Mouse (Mus musculus) kidney, adult 2 months (tissue): ENCODE measurements around the gene Atp1a2.

Source experiments
- CTCF ChIP-seq: fragments of 200-500 bp; conservative IDR thresholded peaks from 2 replicates; pipeline ENCODE4 v1.5.1; 2011; ENCODE audit warnings: low read depth, mild to moderate bottlenecking, control low read depth, low read length, moderate library complexity, mixed read lengths; ENCODE audit not compliant: insufficient read depth, insufficient read length
- POLR2A ChIP-seq: fragments of 200-500 bp; IDR thresholded peaks from one replicate; pipeline ENCODE4 v1.6.1; 2011; ENCODE audit warnings: low read depth, low read length, control low read depth

DNA sequence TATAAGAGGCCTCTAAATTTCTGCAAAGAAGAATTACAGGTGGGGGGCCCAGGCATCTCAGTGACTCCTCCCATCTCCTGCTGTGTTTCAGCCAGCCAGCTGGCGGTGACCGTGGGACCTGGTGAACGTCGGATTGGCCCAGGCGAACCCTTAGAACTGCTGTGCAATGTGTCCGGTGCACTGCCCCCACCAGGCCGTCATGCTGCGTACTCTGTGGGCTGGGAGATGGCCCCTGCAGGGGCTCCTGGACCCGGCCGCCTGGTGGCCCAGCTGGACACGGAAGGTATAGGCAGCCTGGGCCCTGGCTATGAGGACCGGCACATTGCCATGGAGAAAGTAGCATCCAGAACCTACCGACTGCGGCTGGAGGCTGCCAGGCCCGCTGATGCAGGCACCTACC lies 20.1 kb upstream of the Atp1a2 start:
- TF ChIP-seq POLR2A (no peak), CTCF (no peak)
